Mouse (Mus musculus): ENCODE results near the gene Lnpep.
"Not testable (repeated sequence)": the region's sequence is repeated elsewhere in the genome, so short reads cannot be mapped to it uniquely, and the experiment has no call there.

Gene Lnpep

GRCm38 (mm10) chr17:17624957-17625586, at the start of gene Lnpep:
TSS of gene Lnpep (minus strand) at chr17:17625050.
- DNase-seq (ENCODE audit: low spot score): peak; percentile 62

- no peak for DNase-seq (ENCODE audit: low spot score)
Measured at GRCm38 (mm10) chr17:17655829-17656176, 31.0 kb upstream of the Lnpep start.

- DNase-seq (ENCODE audit: low spot score): no peak
Measured at GRCm38 (mm10) chr17:17654997-17655828, 30.4 kb upstream of the Lnpep start.

GRCm38 (mm10) chr17:17652570-17652969, 27.7 kb upstream of the Lnpep start:
- no peak for DNase-seq (ENCODE audit: low spot score)

GRCm38 (mm10) chr17:17645738-17646137, 20.9 kb upstream of the Lnpep start:
- DNase-seq (ENCODE audit: low spot score): no peak

- no peak for DNase-seq (ENCODE audit: low spot score)
Measured at GRCm38 (mm10) chr17:17637387-17637786, 12.5 kb upstream of the Lnpep start.

- no peak for DNase-seq (ENCODE audit: low spot score)
Measured at GRCm38 (mm10) chr17:17636147-17636546, 11.3 kb upstream of the Lnpep start.

- DNase-seq (ENCODE audit: low spot score): no peak
Measured at GRCm38 (mm10) chr17:17634033-17634432, 9.2 kb upstream of the Lnpep start.

GRCm38 (mm10) chr17:17631985-17632384, 7.1 kb upstream of the Lnpep start:
- no peak for DNase-seq (ENCODE audit: low spot score)

- DNase-seq (ENCODE audit: low spot score): not testable (repeated sequence)
Measured at GRCm38 (mm10) chr17:17628237-17628879, 3.5 kb upstream of the Lnpep start.

GRCm38 (mm10) chr17:17627558-17627957, 2.7 kb upstream of the Lnpep start:
- DNase-seq (ENCODE audit: low spot score): no peak

- DNase-seq (ENCODE audit: low spot score): no peak
Measured at GRCm38 (mm10) chr17:17625887-17626679, 1.2 kb upstream of the Lnpep start.

GRCm38 (mm10) chr17:17624421-17624956, 361 bp downstream of the Lnpep start:
- DNase-seq (ENCODE audit: low spot score): peak; percentile 68

GRCm38 (mm10) chr17:17623890-17624420, 895 bp downstream of the Lnpep start:
- peak; percentile 16 for DNase-seq (ENCODE audit: low spot score)

- DNase-seq (ENCODE audit: low spot score): no peak
Measured at GRCm38 (mm10) chr17:17623221-17623889, 1.5 kb downstream of the Lnpep start.

- no peak for DNase-seq (ENCODE audit: low spot score)
Measured at GRCm38 (mm10) chr17:17622576-17622975, 2.3 kb downstream of the Lnpep start.

GRCm38 (mm10) chr17:17621586-17621985, 3.3 kb downstream of the Lnpep start:
- no peak for DNase-seq (ENCODE audit: low spot score)

- DNase-seq (ENCODE audit: low spot score): no peak
Measured at GRCm38 (mm10) chr17:17618463-17618862, 6.4 kb downstream of the Lnpep start.

- no peak for DNase-seq (ENCODE audit: low spot score)
Measured at GRCm38 (mm10) chr17:17617440-17618204, 7.2 kb downstream of the Lnpep start.

GRCm38 (mm10) chr17:17612336-17612735, 12.5 kb downstream of the Lnpep start:
- no peak for DNase-seq (ENCODE audit: low spot score)
